Mouse (Mus musculus) spleen, postnatal 36 days (tissue): ENCODE measurements around the gene Acp6.

Experiments
- DNase-seq, 2 experiments: peaks; one replicate each; pipeline ENCODE4 v3.0.0; 2022; ENCODE audit warnings: low spot score in 2 of 2, mixed read lengths in 1 of 2

The Acp6 gene

DNA sequence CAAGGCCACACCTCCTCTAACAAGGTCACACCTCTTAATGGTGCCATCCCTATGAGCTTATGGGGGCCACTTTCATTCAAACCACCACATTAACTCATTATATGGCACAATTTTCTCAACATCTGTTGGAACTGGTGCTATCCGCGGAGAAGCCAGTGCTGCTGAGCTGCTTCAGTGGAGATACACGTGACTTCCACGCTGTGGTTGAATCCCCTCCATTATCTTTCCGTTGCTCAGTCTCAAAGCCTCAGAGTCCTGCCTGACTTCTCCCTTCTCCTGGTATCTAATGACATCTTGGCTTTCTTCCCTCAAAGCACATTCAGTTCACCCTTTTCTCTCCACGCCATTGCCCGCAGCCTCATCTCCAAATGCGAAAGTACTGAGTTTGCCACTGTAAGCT, 38.0 kb downstream of the Acp6 start:
- DNase-seq = no peak

DNA sequence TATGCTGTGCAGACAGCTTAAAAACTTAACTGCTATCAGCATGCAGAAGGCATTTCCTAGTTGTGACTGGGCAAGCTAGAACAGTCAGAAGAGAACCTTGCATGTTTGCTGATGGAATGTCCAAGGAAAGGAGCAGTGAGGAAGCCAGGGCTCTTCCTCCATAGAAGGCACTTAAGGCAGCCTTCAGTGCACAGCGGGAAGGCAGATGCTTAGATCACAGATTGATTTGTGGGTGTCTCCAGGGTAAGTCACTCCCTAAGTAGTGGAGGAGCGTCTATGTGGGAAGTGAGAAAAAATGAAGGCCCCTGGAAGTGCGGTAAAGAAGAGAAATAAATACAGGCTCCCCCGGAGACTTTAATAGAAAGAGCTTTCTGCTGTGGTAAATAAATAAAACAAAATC, 40.7 kb downstream of the Acp6 start:
- no peak for DNase-seq

DNA sequence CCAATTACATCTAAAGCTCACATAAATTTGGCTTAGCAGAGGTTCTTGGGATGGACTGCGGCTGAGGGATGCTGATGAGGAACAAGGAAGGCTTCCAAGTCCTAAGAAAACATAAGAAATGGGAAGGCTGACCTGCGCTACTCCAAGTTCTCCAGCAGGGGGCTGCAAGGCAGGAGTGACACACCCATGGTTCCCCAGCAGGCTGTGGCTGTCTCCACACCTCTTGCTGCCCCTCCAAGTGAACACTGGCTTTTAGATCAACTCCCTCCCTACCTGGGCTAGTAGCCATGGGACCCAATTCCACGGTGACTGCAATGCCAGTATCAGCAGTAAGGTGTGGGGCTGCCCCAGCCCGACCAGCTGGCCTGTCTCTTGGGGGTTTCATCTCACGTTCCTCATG, 43.4 kb downstream of the Acp6 start:
- DNase-seq = peak; percentile 45 to 56

GRCm38 (mm10) chr3:97203880-97204279, 45.3 kb downstream of the Acp6 start:
- peak; percentile 76 to 78 for DNase-seq

DNA sequence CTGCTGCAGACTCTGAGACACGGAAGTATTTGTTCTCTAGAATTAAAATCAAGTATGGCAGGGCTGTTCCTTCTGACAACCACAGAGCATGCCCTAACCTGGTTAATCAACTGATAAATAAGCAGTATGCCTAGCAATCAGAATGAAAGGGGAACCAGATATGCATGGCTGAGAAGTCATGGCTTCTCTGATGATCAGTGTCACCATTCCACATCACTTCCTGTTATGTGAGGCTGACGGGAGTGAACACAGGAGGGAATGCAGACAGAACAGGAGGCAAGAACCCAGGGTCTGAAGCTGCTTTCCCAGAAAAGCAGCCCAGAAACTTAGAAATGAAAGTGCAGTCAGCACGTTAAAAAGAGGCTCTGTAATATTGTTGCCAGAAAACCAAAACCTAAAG, 47.9 kb downstream of the Acp6 start:
- DNase-seq = peak; percentile 45 to 46

DNA sequence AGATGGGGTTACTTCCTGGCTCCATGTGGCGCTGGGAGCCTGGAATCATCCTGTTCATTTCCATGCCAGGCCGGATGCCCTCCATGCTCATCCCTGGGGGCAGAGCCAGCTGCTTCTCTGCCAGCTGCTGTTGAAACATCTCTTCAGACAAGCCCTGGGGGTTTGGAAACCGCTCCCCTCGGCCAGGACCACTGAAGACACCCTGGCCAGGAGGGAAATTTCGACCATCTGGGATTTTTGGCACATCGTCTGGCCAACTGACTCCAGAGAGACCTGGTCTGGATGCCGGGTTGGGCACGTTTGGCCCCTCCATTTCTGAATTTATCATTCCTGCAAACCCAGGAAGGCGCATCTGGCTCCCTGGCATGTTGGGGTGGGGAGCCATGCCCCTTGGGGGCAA, 50.8 kb downstream of the Acp6 start:
- no peak for DNase-seq

GRCm38 (mm10) chr3:97211177-97211576, 52.6 kb downstream of the Acp6 start:
- peak; percentile 43 to 50 for DNase-seq

GRCm38 (mm10) chr3:97213871-97214270, 55.3 kb downstream of the Acp6 start:
- DNase-seq = no peak

DNA sequence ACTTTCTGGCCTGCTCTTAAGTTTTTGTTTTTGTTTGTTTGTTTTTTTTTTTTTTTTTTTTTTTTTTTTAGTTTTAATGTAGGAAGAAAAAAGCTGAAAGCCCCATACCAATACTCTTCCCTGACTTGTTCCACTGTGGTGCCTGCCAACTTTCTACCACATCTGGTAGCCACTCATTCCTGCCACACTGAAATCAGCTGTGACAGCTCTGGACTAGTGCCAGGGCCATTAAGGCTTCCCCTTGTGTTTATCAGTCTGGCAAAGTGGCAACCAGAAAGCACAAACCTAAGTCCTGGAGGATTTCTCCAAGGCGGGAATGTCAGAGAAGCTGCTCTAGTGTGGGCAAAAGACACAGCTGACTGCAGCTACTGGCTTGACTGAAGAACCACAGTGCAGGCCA, 55.9 kb downstream of the Acp6 start:
- DNase-seq = no peak

- DNase-seq = no peak
Measured at GRCm38 (mm10) chr3:97215526-97215925, 56.9 kb downstream of the Acp6 start.

GRCm38 (mm10) chr3:97223261-97223660, 64.7 kb downstream of the Acp6 start:
- DNase-seq = no peak

DNA sequence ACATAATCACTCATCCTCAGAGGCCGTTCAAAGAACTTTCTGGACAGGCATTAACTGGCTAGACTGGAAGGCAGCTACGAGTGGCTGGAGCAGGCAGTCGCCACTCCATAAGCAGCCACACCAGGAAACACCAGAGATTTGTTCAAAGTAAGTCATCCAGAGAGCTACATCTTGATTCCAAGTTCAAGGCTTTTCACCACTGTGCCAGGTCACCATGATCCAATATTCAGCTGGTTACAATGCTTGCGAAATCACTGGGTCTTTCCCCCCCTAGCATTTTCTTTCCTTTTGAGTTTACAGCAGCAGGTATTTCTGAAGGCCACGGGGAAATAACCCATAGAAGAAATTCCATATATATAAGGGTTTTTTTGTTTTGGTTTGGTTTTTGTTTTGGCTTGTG, 66.7 kb downstream of the Acp6 start:
- no peak for DNase-seq

GRCm38 (mm10) chr3:97226719-97227118, 68.1 kb downstream of the Acp6 start:
- DNase-seq = no peak
